Mouse (Mus musculus) right cerebral cortex, postnatal 4 days (tissue): ENCODE data around the gene Plekha4.

Experiments
- DNase-seq: peaks from one replicate; pipeline ENCODE4 v3.0.0-alpha.2; 2022

The Plekha4 gene

DNA sequence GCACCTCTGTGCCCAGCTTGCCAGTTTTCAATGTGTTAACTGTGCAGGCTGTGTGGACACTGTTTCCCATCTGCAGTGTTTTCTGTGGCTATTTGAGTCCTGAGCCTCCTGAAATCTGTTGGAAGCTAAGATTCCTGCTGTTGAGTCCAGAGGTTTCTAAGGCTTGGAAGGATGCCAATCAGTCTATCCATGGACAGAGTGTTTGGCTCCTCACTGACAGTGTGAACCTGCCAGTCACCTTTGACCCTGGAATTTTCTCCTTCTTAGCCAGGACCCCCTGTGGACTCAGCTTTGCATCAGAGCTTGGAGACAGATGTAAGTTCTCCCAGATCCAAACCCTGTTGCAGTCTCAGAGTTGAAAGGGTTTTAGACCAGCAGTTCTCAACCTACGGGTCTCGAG is 14.1 kb downstream of the Plekha4 start:
- no peak for DNase-seq

DNA sequence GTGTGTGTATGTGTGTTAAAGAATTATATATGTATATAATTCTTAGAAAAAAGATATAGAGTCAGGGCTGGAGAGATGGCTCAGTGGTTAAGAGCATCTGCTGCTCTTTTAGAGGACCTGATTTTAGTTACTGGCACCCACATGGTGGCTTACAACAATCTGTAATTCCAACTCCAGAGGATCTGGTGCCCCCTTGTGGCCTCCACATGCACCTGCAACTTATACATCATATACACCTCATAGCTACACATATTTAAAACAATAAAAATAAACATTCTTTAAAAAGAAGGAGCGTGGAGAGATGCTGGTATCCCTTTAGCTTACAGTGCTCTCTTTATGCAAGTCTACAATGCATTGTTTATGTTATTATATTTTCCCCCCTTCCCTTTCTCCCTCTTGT is 18.4 kb downstream of the Plekha4 start:
- DNase-seq: no peak

DNA sequence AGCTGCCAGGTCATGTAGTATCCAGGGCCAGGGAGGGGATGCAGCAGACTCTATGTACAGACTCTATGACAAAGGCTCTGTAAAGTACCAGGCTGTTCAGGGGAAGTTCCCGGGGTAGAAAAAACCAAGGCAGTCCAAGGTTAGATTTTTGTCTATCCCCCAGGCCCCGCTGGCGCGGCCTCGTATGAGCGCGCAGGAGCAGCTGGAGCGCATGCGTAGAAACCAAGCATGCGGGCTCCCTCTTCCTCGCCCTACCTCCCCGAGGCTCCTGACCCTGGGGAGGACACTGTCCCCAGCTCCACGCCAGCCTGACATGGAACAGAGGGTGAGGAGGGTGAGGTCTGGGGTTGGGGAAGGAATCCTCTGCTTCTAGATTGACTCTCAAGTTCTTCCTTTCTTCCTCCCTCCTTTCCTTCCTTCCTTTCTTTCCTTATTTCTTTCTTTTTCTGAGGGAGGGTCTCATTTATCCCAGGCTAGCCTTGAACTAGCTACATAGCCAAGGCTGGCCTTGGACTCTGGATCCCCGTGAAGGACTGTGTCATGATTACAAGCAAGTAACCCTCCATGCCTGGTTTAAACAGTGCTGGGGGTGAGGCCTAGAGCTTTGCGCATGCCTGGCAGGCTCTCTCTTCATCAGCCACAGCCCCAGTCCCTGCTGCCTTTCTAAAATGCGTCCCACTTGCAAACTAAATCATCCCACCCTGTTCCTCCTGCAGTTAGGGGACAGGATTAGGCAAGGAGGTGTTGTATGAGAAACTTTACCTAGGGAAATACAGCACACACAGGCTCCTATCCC is 23.7 kb downstream of the Plekha4 start:
- no peak for DNase-seq

DNA sequence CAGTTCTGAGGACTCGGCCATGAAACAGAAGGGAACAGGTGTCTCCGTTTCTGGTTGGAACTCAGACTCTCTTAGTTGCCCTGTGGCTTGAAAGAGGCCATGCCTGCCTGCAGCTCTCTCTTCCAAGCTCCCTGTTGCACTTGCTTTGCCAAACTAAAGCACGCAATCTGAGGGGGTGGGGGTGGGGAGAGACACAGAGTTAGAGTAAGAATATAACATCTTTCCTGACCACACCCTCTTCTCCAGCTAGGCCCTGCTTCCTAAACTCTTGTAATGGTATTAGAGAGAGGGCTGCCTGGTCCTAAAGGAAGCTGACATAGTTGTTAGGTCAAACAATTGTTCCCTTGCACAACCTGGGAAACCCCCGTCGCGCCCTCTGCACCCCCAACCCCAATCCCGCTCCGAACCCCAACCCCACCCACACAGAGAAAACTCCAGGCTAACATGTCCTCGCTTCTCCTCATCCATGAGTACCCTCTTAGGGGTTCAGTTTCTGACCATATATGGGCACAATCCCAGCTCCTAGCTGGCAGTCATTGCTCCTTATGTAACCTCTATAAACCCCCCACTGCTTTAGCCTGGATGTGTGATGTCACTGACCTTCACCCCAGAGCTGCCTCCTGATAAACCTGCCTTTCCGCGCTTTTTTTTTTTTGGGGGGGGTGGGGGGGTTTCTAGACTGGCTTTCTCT is 24.8 kb downstream of the Plekha4 start:
- no peak for DNase-seq

DNA sequence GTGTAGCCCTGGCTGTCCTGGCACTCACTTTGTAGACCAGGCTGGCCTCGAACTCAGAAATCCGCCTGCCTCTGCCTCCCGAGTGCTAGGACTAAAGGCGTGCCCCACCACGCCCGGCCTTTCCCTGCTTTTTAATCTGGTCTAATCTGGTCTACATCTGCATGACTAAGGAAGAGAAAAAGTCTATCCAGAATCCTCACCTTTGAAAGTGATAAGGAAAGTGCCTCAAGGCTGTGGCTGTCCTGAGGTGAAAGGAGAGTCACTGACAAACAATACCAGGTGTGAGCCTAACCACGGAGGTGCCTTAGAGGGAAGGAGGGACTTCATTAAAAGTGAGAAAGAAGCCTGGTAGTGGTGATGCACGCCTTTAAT is 25.4 kb downstream of the Plekha4 start:
- no peak for DNase-seq

DNA sequence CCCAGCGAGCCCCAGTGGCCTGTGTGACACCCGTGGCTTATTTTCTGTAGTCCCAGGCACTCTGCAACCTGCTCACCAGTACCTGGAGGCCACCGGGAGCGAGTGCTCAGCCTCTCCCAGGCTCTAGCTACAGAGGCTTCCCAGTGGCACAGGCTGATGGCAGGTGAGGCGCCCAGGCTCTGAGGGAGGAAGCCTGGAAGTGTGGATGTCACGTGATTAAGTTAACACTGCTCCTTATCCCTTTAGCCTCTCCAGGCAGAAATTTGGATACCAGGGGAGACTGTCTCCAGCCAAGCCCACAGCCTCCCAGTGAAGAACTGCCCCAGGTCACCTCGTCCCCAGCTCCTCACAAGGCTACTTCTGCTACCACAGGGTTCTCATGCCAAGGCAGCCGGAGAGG is 27.4 kb downstream of the Plekha4 start:
- no peak for DNase-seq

DNA sequence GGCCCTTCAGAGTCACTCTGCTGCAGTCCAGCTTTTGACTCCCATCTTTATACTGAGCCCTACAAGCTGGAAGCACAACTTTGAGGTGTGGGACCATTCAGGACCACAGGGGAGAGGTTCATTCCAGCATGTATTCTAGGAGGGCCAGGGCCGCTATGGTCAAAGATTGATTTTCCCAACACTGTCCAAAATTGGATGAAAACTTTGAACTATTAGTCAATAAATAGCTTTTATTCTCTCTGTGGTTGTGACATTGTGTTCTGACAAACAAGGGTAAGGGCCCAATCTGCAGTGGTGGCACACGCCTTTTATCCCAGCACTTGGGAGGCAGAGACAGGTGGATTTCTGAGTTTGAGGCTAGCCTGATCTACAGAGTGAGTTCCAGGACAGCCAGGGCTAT is 27.9 kb downstream of the Plekha4 start:
- no peak for DNase-seq

DNA sequence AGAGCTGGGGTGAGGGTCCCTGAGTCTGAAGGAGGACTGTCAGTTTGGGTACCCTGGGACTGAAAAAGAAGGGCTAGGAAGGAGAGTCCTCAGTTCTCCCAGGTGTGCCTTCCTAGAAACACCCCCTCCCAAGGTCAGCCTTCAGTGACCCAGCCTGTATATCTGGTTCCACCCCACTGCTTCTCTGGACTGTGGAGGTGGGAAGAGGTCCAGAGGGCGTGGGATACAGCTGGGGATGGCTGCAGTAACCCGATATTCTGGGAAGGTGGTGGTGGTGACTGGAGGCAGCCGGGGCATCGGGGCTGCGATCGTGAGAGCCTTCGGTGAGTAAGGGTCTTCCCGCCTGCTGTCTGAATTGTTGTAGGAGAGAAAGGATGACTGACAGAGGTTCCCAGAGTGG is 28.6 kb downstream of the Plekha4 start, which contains the start of gene Hsd17b14:
Gene Hsd17b14 (plus strand): TSS at position 150 of the 400 bp plus-strand sequence.
- no peak for DNase-seq

DNA sequence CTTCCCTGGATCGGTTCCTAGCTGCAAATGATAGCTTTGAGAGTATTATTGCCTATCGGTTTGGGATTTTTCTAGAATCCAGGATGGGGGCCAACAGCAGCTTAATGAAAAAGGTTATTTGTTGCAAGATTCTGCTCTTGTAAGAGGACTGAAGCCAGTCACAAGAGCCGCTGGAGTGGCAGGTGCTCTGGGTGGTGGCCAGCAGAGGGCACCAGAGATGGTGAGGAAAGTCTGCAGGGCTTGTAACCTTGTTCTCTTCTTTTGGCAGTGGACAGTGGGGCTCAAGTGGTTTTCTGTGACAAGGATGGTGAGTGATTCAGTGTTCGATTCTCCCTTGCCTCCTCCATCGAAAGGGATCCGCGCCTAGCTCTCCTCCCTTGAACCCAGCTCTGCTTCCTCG is 29.7 kb downstream of the Plekha4 start:
- peak; percentile 70 for DNase-seq

DNA sequence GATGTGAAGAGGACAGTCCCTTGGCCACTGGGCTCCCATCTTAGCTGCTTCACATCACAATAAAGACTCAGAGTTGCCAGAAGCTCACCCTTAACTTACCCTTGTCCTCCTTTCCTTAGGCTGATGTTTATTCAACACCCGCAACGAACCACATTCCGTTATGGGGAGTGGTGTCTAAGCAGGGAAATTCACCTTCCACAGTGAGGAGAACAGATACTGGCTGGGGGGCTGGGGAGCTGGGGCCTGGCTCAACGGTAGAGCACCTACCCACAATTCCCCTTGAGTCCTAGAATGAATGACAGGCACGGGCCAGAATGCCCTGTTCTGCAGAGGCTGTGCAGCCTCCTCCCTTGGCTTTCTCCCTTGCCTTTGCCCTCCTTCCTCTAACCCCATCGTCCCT is 32.8 kb downstream of the Plekha4 start:
- DNase-seq: no peak

DNA sequence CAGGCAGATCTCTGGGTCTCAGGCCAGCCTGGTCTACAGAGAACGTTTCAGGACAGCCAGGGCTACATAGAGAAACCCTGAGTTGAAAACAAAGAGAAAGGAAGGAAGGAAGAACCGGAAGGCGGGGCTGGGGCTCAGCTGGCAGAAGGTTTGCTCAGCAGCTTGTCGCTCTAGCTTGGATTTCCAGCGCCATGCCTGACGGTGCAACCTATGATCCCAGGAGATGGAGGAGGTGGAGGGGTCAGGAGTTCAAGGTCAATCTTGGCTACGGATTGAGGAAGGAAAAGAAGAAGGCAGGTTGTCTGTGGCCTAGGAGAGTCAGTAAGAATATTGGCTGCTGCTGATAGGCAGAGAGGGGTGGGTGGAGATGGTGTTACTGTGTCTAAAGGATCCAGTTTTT is 34.1 kb downstream of the Plekha4 start:
- DNase-seq: no peak

DNA sequence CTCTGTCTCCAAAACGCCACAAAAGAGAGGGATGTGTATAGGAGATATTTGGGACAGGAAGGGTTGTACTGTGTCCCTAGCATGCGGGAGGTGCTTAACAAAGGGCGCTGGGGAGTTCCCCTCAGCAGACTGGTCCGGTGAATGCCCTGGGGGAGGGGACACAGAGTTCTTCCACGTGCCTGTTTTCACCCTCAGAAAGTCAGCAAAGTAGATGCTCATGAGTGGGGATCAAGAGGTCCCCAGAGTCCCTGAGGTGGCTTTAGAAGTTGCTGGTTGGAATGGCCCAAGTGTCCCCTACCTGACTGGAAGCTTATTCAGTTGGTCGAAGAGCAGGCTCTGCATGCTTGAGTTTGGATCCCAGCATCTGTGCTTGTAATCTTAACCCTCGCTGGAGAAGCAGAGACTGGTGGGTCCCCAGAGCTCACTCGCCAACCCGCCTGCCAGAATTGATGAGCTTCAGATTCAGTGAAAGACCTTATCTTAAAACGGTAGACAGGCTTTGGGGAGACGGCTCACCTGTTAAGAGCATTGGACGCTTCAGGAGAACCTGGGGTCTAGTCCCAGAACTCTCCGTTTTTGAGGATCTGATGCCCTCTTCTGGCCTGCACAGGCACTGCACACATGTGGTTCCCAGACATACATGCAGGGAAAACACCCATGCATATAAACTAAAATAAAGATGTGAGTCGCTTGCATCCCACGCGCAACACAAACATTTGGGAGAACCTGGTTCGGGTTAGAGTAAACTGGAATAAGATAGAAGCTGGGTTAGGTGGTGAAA is 34.9 kb downstream of the Plekha4 start:
- peak; percentile 81 for DNase-seq

DNA sequence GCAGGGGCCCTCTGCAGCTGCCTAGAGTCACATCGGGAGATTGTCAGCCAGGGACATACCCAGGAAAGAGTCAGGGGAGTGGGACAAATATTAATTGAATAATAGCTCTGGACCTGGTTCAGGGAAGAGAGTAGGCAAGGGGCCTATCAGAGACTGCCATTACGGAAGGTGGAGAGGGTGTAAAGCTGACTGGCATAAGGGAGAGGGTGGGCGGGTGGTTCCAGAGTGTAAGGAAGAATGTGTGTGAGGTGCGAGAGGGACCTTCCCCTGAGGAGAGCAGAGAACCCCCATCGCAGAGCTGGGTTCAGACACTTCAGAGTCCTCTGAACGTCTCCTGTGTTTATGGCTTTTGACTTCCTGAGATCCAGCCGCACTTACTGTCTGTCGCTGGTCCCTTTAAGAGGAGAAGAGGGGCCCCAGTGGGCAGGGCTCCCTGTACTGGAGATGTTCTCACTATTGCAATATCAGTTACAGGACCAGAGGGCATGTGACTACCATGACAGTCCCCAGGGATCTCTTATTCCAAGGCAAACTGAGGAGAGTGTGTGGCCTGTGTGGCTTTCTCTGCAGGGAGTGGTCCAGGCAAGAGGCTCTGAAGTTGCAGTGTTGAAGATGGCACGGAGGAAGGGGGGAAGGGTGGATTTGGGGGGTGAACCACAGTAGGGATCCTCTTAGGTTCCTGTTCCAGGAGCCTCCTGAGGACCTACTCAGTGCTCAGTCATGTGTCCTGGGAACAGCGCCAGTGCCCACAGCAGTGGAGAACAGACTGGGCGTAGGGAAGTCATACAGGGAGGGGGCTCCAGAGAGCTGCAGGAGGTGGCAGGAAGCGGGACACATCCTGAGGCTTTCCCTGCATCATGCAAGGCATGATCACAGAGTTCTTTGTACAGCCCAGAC is 35.7 kb downstream of the Plekha4 start:
- DNase-seq: no peak

DNA sequence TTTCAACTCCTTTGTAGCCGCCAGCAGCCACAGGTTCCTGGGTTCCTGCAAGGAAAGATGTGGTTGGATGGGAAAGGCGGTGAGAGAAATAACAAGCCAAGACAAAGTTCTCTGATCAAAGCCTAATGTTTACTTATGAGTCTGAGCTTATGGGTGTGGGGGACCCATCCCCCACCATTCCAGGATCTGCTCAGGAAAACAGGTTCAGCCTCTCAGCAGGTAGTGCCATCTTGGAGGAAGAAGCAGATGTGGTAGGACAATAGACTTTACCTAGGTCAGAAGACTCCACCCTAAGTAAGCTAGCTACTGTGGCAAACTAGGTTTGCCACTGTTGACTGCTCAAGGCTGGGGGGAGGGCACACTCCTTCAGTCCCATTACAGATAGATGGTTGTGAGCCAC is 38.7 kb downstream of the Plekha4 start:
- no peak for DNase-seq

DNA sequence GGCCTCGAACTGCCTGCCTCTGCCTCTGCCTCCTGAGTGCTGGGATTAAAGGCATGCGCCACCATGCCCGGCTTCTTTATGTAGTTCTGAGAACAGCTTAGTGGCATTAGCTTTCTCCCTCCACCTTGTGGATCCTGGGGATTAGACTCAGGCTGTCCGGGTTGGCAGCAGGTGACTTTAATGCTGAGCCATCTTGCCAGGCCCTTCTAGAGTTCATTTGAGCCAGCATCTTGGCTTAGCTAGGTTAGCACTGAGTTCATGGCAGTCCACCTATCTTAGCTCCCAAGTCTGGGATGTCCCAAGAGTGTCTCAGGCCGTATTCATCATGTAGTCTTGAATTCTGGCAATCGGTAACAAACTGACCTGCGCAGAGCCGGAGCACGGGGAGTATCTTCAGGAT is 39.3 kb downstream of the Plekha4 start:
- DNase-seq: no peak

DNA sequence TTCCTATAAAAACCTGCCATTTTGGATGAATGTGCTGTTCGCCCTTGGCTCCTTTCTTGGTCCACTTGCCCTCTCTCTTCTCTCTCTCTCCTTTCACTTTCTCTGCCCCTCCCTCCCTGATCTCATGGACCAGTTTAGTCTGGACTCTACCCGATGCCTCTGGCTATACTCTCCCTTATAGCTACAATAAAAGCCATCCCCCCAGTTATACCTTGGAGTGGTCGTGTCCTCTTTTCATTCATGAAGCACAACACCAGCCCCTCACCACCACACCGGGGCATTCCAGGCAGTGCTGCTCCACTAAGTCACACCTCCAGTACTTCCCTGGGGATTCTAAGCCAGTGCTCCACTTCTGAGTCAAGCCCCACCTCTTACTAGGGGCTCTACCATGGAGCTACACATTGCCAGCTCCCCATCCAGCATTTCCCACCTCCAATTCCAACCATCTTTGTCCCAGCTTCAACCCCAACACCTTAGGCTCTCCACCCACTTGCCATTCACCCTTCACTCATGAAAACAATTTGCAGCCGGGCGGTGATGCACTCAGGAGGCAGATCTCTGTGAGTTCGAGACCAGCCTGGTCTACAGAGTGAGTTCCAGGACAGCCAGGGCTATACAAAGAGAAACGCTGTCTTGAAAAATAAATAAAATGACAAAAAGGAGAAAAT is 41.1 kb downstream of the Plekha4 start:
- DNase-seq: no peak

DNA sequence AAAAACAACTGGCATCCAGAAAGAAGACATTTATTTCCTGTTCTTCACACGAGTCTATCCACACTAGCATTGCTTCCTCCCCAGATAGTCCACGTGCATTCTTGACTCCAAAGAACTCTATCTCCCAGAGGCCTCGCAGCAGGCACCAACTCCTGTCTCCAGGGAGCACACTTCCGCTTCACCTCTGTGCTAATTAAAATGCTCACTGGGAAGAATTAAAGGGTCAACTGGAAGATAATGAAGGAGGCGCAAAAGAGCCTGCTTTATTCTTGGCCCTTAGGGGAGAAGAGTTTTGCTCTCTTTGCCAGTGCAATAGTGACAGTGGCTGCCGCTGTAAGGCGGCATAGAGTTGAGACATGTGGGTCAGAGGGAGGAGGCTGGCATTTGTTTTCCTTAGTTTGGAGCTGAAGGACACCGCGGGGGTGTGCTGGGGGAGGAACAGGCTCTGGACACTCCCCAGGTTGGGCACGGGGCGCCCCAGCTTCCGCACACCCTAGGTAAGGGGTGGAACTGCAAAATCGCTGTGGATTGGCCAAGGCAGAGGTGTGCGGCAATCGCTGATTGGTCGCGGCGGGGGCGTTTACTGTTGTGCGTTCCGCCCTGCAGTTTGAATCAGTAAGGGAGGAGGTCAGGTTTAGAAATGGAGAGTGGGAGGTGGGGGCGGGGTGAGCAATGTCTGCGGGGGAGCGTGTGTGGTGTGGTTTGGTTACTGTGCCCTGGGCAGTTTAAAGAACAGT is 41.8 kb downstream of the Plekha4 start:
- DNase-seq: peak; percentile 82

DNA sequence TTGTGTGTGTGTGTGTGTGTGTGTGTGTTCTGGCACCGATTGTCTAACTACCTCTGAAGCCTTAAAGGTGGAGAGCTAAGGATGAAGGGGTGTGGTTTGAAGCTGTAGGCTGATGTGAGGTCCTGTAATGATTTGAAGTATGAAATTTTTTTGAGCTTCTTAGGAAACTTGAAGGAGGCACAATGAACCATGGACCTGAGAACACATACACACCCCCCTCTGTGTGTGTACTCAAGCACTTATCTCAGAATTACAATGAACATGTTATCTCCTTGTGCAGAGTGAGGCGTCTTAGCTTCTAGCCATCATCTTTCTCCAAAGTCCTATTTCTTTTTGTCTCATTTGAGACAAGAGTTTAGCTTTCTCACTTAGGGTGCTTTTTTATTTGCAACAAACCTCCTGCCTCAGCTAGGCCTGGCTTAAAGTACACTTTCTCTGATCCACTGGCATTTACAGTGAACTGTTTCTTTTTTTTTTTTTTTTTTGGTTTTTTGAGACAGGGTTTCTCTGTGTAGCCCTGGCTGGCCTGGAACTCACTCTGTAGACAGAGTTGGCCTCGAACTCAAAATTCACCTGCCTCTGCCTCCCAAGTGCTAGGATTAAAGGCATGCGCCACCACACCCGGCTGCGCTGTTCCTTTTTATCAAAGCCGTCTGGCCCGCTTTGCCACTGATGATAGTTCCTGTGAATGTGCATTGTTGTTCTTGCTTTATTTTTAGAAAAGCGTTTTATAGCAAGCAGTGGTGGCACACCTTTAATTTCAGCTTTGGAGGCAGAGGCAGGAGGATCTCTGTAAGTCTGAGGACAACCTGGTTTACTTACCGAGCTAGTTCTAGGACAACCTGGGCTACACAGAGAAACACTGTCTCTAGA is 42.7 kb downstream of the Plekha4 start:
- no peak for DNase-seq

DNA sequence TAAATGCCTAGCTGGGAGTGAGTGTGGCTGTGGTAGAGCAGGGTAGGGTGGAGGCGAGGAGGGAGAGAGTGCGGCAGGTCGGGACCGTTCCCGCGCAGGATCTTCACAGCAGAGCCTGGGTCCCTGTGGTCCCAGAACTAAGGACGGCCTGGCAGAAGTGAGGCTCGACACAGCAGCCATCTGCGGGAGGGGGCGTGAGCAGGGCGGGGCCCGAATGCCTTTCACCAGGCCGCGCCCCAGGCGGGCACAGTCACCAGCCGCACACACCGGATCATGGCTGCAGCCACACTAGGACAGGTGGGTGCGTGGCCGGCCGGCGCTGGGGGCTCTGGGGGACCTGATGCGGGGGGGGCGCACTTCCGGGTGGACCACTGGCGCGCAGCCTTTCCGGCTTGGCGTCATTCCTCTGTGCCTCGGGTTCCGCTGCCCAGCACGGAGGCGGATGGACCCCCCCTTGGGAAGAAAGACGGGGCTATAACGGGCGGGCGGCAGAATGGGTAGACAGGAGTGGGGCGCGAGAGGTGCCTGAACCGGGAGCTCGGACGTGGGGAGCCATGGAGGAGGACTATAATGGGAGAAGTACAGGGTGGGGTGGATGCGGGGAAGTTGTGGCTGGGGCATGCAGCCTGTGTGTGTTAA is 44.1 kb downstream of the Plekha4 start, which contains the start of gene Bcat2:
Gene Bcat2 (plus strand): TSS at position 51 of the 639 bp plus-strand sequence.
- DNase-seq: peak; percentile 84

DNA sequence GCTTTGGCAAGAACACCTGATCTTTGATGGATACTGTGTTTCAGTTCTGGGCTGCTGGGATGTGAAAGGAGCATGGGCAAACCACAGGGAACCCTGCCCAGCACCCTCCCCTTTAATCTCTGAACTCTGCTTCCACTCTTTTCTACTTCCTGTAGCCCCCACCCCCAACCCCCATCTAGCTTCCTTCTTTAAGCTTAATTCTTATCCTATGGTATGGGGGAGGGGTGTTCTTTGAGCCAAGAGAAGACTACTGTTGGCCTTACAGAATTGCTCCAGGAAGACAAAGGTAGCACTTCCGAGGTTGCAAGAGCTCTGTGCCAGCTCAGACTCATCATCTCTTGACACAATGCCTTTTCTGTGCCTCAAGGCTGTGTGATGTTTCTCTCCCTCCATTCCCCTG is 45.8 kb downstream of the Plekha4 start:
- no peak for DNase-seq
